Mouse (Mus musculus) liver, embryonic 14.5 days (tissue): Measurements from ENCODE around the gene Pmm2.

Experiments used
- CTCF ChIP-seq: IDR thresholded peaks from 2 replicates; pipeline ENCODE4 v1.5.1; 2016; ENCODE audit warnings: antibody characterized with exemption, low read depth, control low read depth
- EP300 ChIP-seq: IDR thresholded peaks from 2 replicates; pipeline ENCODE4 v1.6.1; 2016; ENCODE audit warnings: antibody characterized with exemption, low read depth

- TF ChIP-seq CTCF (peak; percentile 66), EP300 (0 out of 2 replicates have a peak, but pooled peaks have one; percentile 23)
Observed at GRCm38 (mm10) chr16:8637217-8638051, at the start of gene Pmm2, which contains the start of gene Tmem186.
